Mouse (Mus musculus) ES-E14 (cell line): Measurements from ENCODE around the gene Stx8. TPM values are rescaled to one million over a fixed set of nuclear protein-coding genes. Genes with fewer than 3 reads are reported as not detected.

Experiments used
- DNase-seq: peaks from one replicate; pipeline ENCODE4 v3.0.0-alpha.2; 2013; ENCODE audit warnings: low read depth, low spot score
- H3K27ac ChIP-seq: 2 replicates; pipeline ENCODE4 v1.5.1; 2012; ENCODE audit warnings: low read depth, mild to moderate bottlenecking, low read length, moderate library complexity, mixed read lengths; ENCODE audit not compliant: poor library complexity, insufficient read depth, severe bottlenecking
- H3K36me3 ChIP-seq: 2 replicates; pipeline ENCODE4 v1.6.1; 2012; ENCODE audit warnings: mild to moderate bottlenecking, low read length, moderate library complexity, mixed read lengths; ENCODE audit not compliant: control insufficient read depth, poor library complexity, insufficient read depth, severe bottlenecking
- H3K4me1 ChIP-seq, 2 experiments: fragments of 150-350 bp in 1 of 2; sonication (generic) in 1 of 2; 2 replicates each; pipeline ENCODE4 v1.6.1; 2012; ENCODE audit warnings: low read length in 2 of 2, mild to moderate bottlenecking in 1 of 2, mixed read lengths in 1 of 2; ENCODE audit not compliant: control insufficient read depth in 2 of 2, insufficient read depth in 2 of 2, poor library complexity in 1 of 2
- H3K4me3 ChIP-seq, 2 experiments: fragments of 150-350 bp in 1 of 2; sonication (generic) in 1 of 2; 2 replicates each; pipeline ENCODE4 v1.5.1; 2012; ENCODE audit warnings: low read length in 2 of 2, low read depth in 1 of 2, mild to moderate bottlenecking in 1 of 2, mixed read lengths in 1 of 2; ENCODE audit not compliant: insufficient read depth in 1 of 2, poor library complexity in 1 of 2, severe bottlenecking in 1 of 2
- H3K9ac ChIP-seq: 2 replicates; pipeline ENCODE4 v1.6.1; 2012; ENCODE audit warnings: low read depth, mild to moderate bottlenecking, low read length, mixed read lengths; ENCODE audit not compliant: poor library complexity, insufficient read depth, severe bottlenecking
- H3K9me3 ChIP-seq: fragments of 150-350 bp; sonication (generic); 2 replicates; pipeline ENCODE4 v1.6.1; 2012; ENCODE audit warnings: low read depth, mild to moderate bottlenecking, low read length; ENCODE audit not compliant: control insufficient read depth, insufficient read depth
- CHD2 ChIP-seq: IDR thresholded peaks from 2 replicates; pipeline ENCODE4 v1.6.1; 2014; ENCODE audit warnings: mild to moderate bottlenecking, low read depth, low read length, inconsistent platforms
- HCFC1 ChIP-seq: IDR thresholded peaks from 2 replicates; pipeline ENCODE4 v1.6.1; 2012; ENCODE audit warnings: low read length, inconsistent platforms, borderline replicate concordance; ENCODE audit not compliant: insufficient read depth
- MAFK ChIP-seq: IDR thresholded peaks from 2 replicates; pipeline ENCODE4 v1.6.1; 2014; ENCODE audit warnings: mild to moderate bottlenecking, low read depth, low read length, inconsistent platforms; ENCODE audit not compliant: insufficient read depth
- ZC3H11A ChIP-seq: IDR thresholded peaks from 2 replicates; pipeline ENCODE4 v1.6.1; 2012; ENCODE audit warnings: low read depth, mild to moderate bottlenecking, inconsistent platforms, low read length, borderline replicate concordance
- ZNF384 ChIP-seq: IDR thresholded peaks from 2 replicates; pipeline ENCODE4 v1.6.1; 2012; ENCODE audit warnings: low read depth, low read length, inconsistent platforms
- in situ Hi-C, 2 experiments: fragments of 600-800 bp; cut with MboI; formaldehyde crosslinking; loops; one replicate each; pipeline ENCODE4 v1.15.1; 2025; ENCODE audit warnings: low sequenced_read_pairs in 2 of 2, inconsistent platforms in 1 of 2; ENCODE audit not compliant: unreplicated experiment in 2 of 2
- total RNA-seq: library from RNA; depleted of rRNA; stranded (reverse); fragments of 300-350 nt; gene quantifications from 2 replicates; pipeline ENCODE4 v1.2.3, GENCODE M21; 2012

The Stx8 gene
- total RNA-seq, 1 experiment = 19.4 TPM

DNA sequence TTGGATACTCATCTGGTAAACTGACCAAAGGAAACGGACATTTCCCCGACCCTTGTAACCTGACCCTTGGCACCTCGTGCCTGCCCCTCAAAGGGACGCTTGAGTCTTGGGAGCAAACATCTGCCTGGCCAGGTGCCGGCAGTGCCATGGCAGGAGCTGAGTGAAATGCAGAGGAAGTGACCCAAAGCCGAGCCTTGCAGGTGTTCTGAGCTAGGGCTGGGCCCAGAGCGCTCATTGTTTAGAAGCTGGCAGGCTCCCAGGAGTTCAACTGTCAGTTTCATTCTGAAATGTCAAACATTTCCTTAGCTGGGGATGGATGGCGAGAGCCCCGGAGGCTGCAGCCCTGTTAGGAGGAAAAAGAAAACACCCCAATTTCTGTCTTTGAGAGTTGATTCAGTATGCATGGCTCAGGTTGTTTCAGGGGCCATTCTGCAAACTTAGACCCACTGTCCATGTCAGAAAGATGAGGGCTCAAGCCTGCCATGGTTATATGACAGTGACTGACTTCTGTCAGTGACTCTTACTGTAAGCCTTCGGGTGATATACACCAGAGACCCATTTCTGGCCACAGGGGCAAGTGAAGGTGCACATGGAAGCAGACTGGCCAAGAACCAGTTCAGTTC is 233.9 kb downstream of the Stx8 start:
- Histone ChIP-seq H3K36me3 (peaks cover 2% of the 10 kb centered on the region; the same call in 1 of the 2 replicates), H3K9me3 (no peaks in the 10 kb centered on the region), H3K4me3 (no peak overlapping the region), H3K4me1 (peaks cover 0 to 7% of the 10 kb centered on the region in 2 experiments; a peak in 1 of 4 replicates), H3K27ac (no peak overlapping the region), H3K9ac (no peak overlapping the region)
- in situ Hi-C loops = no loop called here
- no peak for TF ChIP-seq ZC3H11A
- no peak for TF ChIP-seq HCFC1
- no peak for TF ChIP-seq MAFK
- TF ChIP-seq CHD2 = no peak
- TF ChIP-seq ZNF384 = no peak
- DNase-seq = no peak

GRCm38 (mm10) chr11:68200500-68200899 is 234.5 kb downstream of the Stx8 start:
- Histone ChIP-seq H3K27ac (no peak overlapping the region), H3K4me1 (peaks cover 0 to 7% of the 10 kb centered on the region in 2 experiments; a peak in 1 of 4 replicates), H3K9ac (no peak overlapping the region), H3K36me3 (peaks cover 6% of the 10 kb centered on the region; the same call in 1 of the 2 replicates), H3K4me3 (no peak overlapping the region), H3K9me3 (no peaks in the 10 kb centered on the region)
- no peak for TF ChIP-seq CHD2
- no peak for TF ChIP-seq HCFC1
- in situ Hi-C loops = no loop called here
- no peak for DNase-seq

DNA sequence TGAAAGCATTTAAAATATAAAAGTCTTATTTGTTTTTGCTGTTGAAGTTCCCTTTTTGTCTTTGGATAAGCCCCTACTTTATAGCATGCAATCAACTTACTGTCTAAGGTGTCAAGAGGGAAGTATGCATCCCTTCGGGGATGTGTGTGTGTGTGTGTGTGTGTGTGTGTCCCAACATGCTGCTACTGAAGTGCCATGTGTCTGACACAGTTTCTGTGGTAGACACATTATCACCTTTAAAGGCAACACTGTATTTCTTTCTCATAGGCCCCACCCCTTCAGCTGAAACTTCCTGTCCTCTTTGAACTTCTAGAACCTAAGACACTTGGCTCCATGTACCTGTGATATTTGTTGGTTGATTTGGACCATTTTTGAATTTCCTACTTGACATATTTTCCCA is 235.1 kb downstream of the Stx8 start:
- no peak for TF ChIP-seq MAFK
- TF ChIP-seq CHD2 = no peak
- TF ChIP-seq ZNF384 = no peak
- no peak for TF ChIP-seq ZC3H11A
- no peak for TF ChIP-seq HCFC1
- DNase-seq = no peak
- Histone ChIP-seq H3K9me3 (no peaks in the 10 kb centered on the region), H3K27ac (no peak overlapping the region), H3K36me3 (peaks cover 7% of the 10 kb centered on the region; the same call in 1 of the 2 replicates), H3K4me1 (peaks cover 0 to 1% of the 10 kb centered on the region in 2 experiments; a peak in 1 of 4 replicates), H3K4me3 (no peak overlapping the region), H3K9ac (no peak overlapping the region)
- in situ Hi-C loops = no loop called here

GRCm38 (mm10) chr11:68201811-68202459 is 235.9 kb downstream of the Stx8 start:
- Histone ChIP-seq H3K4me3 (no peak overlapping the region), H3K9ac (no peak overlapping the region), H3K4me1 (no peaks in the 10 kb centered on the region), H3K9me3 (no peaks in the 10 kb centered on the region), H3K36me3 (peaks cover 7% of the 10 kb centered on the region; the same call in 1 of the 2 replicates), H3K27ac (no peak overlapping the region)
- no peak for TF ChIP-seq ZC3H11A
- no peak for TF ChIP-seq ZNF384
- no peak for TF ChIP-seq HCFC1
- no peak for TF ChIP-seq MAFK
- TF ChIP-seq CHD2 = no peak
- no peak for DNase-seq
- in situ Hi-C loops = no loop called here

GRCm38 (mm10) chr11:68202561-68202960 is 236.6 kb downstream of the Stx8 start:
- H3K36me3 ChIP-seq = peaks cover 7% of the 10 kb centered on the region; the same call in 1 of the 2 replicates
- DNase-seq = no peak
- H3K4me3 ChIP-seq = no peak overlapping the region
- H3K9me3 ChIP-seq = no peaks in the 10 kb centered on the region
- TF ChIP-seq MAFK = no peak
- TF ChIP-seq CHD2 = no peak
- TF ChIP-seq ZNF384 = no peak
- no peak for TF ChIP-seq HCFC1
- TF ChIP-seq ZC3H11A = no peak
- no peaks in the 10 kb centered on the region for H3K4me1 ChIP-seq
- in situ Hi-C loops = no loop called here
- H3K27ac ChIP-seq = no peak overlapping the region
- no peak overlapping the region for H3K9ac ChIP-seq
